Mouse (Mus musculus) midbrain, embryonic 11.5 days (tissue): Measurements from ENCODE around the gene Tekt1. TPM values are rescaled to one million over a fixed set of nuclear protein-coding genes. Genes with fewer than 3 reads are reported as not detected.
A peak's percentile ranks its signal among the peaks of the same experiment; 100 is the strongest.

Experiments used
- ATAC-seq: fragments of 200-750 bp; cut with Nextera tagmentation; 2 replicates; pipeline ENCODE4 v1.8.0; 2017; ENCODE audit warnings: moderate TSS enrichment, moderate library complexity; ENCODE audit not compliant: low FRiP score
- DNase-seq: peaks from one replicate; pipeline ENCODE4 v3.0.0; 2015; ENCODE audit warnings: low spot score; ENCODE audit errors: missing footprints
- H3K27ac ChIP-seq: fragments of 300-500 bp; sonication (generic); 2 replicates; pipeline ENCODE4 v1.5.1; 2014; ENCODE audit warnings: low read depth, low read length
- H3K27me3 ChIP-seq: fragments of 300-500 bp; sonication (generic); 2 replicates; pipeline ENCODE4 v1.6.1; 2014; ENCODE audit warnings: mild to moderate bottlenecking, low read length, moderate library complexity, mixed read lengths; ENCODE audit not compliant: control insufficient read depth, insufficient read depth
- H3K36me3 ChIP-seq: fragments of 300-500 bp; sonication (generic); 2 replicates; pipeline ENCODE4 v1.6.1; 2014; ENCODE audit warnings: mild to moderate bottlenecking, low read length, moderate library complexity, mixed read lengths; ENCODE audit not compliant: control insufficient read depth, insufficient read depth
- H3K4me1 ChIP-seq: fragments of 300-500 bp; sonication (generic); 2 replicates; pipeline ENCODE4 v1.6.1; 2014; ENCODE audit warnings: low read length; ENCODE audit not compliant: control insufficient read depth, insufficient read depth
- H3K4me2 ChIP-seq: fragments of 300-500 bp; sonication (generic); 2 replicates; pipeline ENCODE4 v1.6.1; 2014; ENCODE audit warnings: mild to moderate bottlenecking, moderate library complexity
- H3K4me3 ChIP-seq: fragments of 300-500 bp; sonication (generic); 2 replicates; pipeline ENCODE4 v1.5.1; 2014; ENCODE audit warnings: low read depth, low read length
- H3K9ac ChIP-seq: fragments of 300-500 bp; sonication (generic); 2 replicates; pipeline ENCODE4 v1.6.1; 2014; ENCODE audit warnings: low read length
- H3K9me3 ChIP-seq: fragments of 300-500 bp; sonication (generic); 2 replicates; pipeline ENCODE4 v1.6.1; 2016; ENCODE audit warnings: low read length; ENCODE audit not compliant: control insufficient read depth
- WGBS: fragments of 180-500 bp; shearing (Covaris S2); extraction: QIAGEN DNeasy Blood & Tissue Kit; methylation state at CpG from one replicate; pipeline ENCODE4 v1.1.7; 2014; 5-methylcytosine and 5-hydroxymethylcytosine counted together
- polyA plus RNA-seq: library from polyadenylated mRNA; unstranded; fragments of >200 nt; fragmentation: Nextera tagmentation; extraction: Ambion mirVana; gene quantifications from 2 replicates; pipeline ENCODE4 v1.2.1, GENCODE M21; 2014

The Tekt1 gene
- polyA plus RNA-seq, 1 experiment from 2014 or later, result 5.3 TPM

- H3K27ac ChIP-seq, result no peak overlapping the region
- H3K4me1 ChIP-seq, result peaks cover 4% of the 10 kb centered on the region; the same call in 1 of the 2 replicates
- H3K4me3 ChIP-seq, result no peak overlapping the region
- H3K27me3 ChIP-seq, result no peaks in the 10 kb centered on the region
- H3K4me2 ChIP-seq, result no peak overlapping the region
- no peak overlapping the region for H3K9ac ChIP-seq
- DNase-seq (peak; percentile 85), ATAC-seq (no peak)
- no peaks in the 10 kb centered on the region for H3K36me3 ChIP-seq
- no peaks in the 10 kb centered on the region for H3K9me3 ChIP-seq
- WGBS, result 41% methylated on average over 12 of the region's 12 CpGs
These were observed 7.8 kb upstream of the Tekt1 start for GRCm38 (mm10) chr11:72369904-72370672.

- no peak overlapping the region for H3K9ac ChIP-seq
- H3K27ac ChIP-seq, result no peak overlapping the region
- no peak overlapping the region for H3K4me3 ChIP-seq
- no peaks in the 10 kb centered on the region for H3K9me3 ChIP-seq
- no peak for DNase-seq
- no peaks in the 10 kb centered on the region for H3K36me3 ChIP-seq
- H3K27me3 ChIP-seq, result no peaks in the 10 kb centered on the region
- no peak overlapping the region for H3K4me2 ChIP-seq
- WGBS, result 63% methylated on average over 11 of the region's 11 CpGs
- ATAC-seq, result no peak
- peaks cover 4% of the 10 kb centered on the region; the same call in 1 of the 2 replicates for H3K4me1 ChIP-seq
These were observed 5.9 kb upstream of the Tekt1 start for GRCm38 (mm10) chr11:72367934-72368674.

GRCm38 (mm10) chr11:72366126-72366525 lies 3.9 kb upstream of the Tekt1 start:
- H3K36me3 ChIP-seq, result no peaks in the 10 kb centered on the region
- no peaks in the 10 kb centered on the region for H3K27me3 ChIP-seq
- H3K4me2 ChIP-seq, result no peak overlapping the region
- H3K9me3 ChIP-seq, result no peaks in the 10 kb centered on the region
- H3K9ac ChIP-seq, result no peak overlapping the region
- no peak for DNase-seq
- no peak overlapping the region for H3K4me3 ChIP-seq
- H3K4me1 ChIP-seq, result peaks cover 7% of the 10 kb centered on the region; the same call in 1 of the 2 replicates
- H3K27ac ChIP-seq, result no peak overlapping the region
- no peak for ATAC-seq
- 86% methylated on average over 9 of the region's 9 CpGs for WGBS

GRCm38 (mm10) chr11:72364526-72364925 lies 2.3 kb upstream of the Tekt1 start:
- H3K27me3 ChIP-seq, result no peaks in the 10 kb centered on the region
- DNase-seq, result no peak
- no peak for ATAC-seq
- WGBS, result 92% methylated on average over 5 of the region's 5 CpGs
- H3K4me1 ChIP-seq, result peaks cover 7% of the 10 kb centered on the region; the same call in 1 of the 2 replicates
- no peak overlapping the region for H3K27ac ChIP-seq
- H3K4me3 ChIP-seq, result no peak overlapping the region
- H3K36me3 ChIP-seq, result no peaks in the 10 kb centered on the region
- H3K9me3 ChIP-seq, result no peaks in the 10 kb centered on the region
- H3K4me2 ChIP-seq, result no peak overlapping the region
- H3K9ac ChIP-seq, result no peak overlapping the region

- DNase-seq (no peak), ATAC-seq (no peak)
- H3K4me2 ChIP-seq, result no peak overlapping the region
- H3K36me3 ChIP-seq, result no peaks in the 10 kb centered on the region
- no peak overlapping the region for H3K4me3 ChIP-seq
- WGBS, result 86% methylated on average over 8 of the region's 8 CpGs
- no peak overlapping the region for H3K27ac ChIP-seq
- no peak overlapping the region for H3K9ac ChIP-seq
- no peaks in the 10 kb centered on the region for H3K27me3 ChIP-seq
- H3K9me3 ChIP-seq, result no peaks in the 10 kb centered on the region
- H3K4me1 ChIP-seq, result peaks cover 7% of the 10 kb centered on the region; the same call in 1 of the 2 replicates
These were observed 1.4 kb upstream of the Tekt1 start for GRCm38 (mm10) chr11:72363523-72364240.

- ATAC-seq (peak; percentile 92), DNase-seq (peak; percentile 98)
- H3K4me3 ChIP-seq, result peak overlapping the region; percentile 40
- H3K4me2 ChIP-seq, result peak overlapping the region; percentile 79
- peaks cover 3% of the 10 kb centered on the region; the same call in 1 of the 2 replicates for H3K4me1 ChIP-seq
- H3K27me3 ChIP-seq, result no peaks in the 10 kb centered on the region
- H3K9ac ChIP-seq, result peak overlapping the region; percentile 77
- H3K36me3 ChIP-seq, result no peaks in the 10 kb centered on the region
- H3K9me3 ChIP-seq, result no peaks in the 10 kb centered on the region
- no peak overlapping the region for H3K27ac ChIP-seq
- 10% methylated on average over 42 of the region's 42 CpGs for WGBS
These were observed 576 bp downstream of the Tekt1 start for GRCm38 (mm10) chr11:72361385-72362346.

GRCm38 (mm10) chr11:72354971-72355728 lies 7.1 kb downstream of the Tekt1 start:
- WGBS, result 29% methylated on average over 20 of the region's 20 CpGs
- Histone ChIP-seq H3K4me3 (no peak overlapping the region), H3K27ac (no peak overlapping the region), H3K27me3 (no peaks in the 10 kb centered on the region), H3K9me3 (no peaks in the 10 kb centered on the region), H3K4me1 (no peaks in the 10 kb centered on the region), H3K36me3 (no peaks in the 10 kb centered on the region), H3K9ac (no peak overlapping the region), H3K4me2 (peak overlapping the region; percentile 25; the same call in 1 of the 2 replicates)
- 0 out of 2 replicates have a peak, but pooled peaks have one; percentile 57 for ATAC-seq
- DNase-seq, result peak; percentile 94

GRCm38 (mm10) chr11:72353186-72353585 lies 9.1 kb downstream of the Tekt1 start:
- DNase-seq (no peak), ATAC-seq (no peak)
- 80% methylated on average over 3 of the region's 3 CpGs for whole genome bisulfite sequencing

More at GRCm38 (mm10) chr11:72353186-72353585, 9.1 kb downstream of the Tekt1 start:
- no peak overlapping the region for H3K27ac ChIP-seq
- H3K9me3 ChIP-seq, result no peaks in the 10 kb centered on the region
- H3K4me2 ChIP-seq, result no peak overlapping the region
- H3K36me3 ChIP-seq, result no peaks in the 10 kb centered on the region
- H3K27me3 ChIP-seq, result no peaks in the 10 kb centered on the region
- H3K4me1 ChIP-seq, result no peaks in the 10 kb centered on the region
- no peak overlapping the region for H3K9ac ChIP-seq
- no peak overlapping the region for H3K4me3 ChIP-seq
